Mouse (Mus musculus) embryo, embryonic 10 days (tissue): ENCODE data around the gene Sult3a1.
"Not testable (repeated sequence)": the region's sequence is repeated elsewhere in the genome, so short reads cannot be mapped to it uniquely, and the experiment has no call there.

Experiments used
- DNase-seq: peaks from one replicate; pipeline ENCODE4 v3.0.0-alpha.2; 2015; ENCODE audit warnings: low spot score

Sult3a1 gene

GRCm38 (mm10) chr10:33857421-33857820 is at the start of gene Sult3a1:
Gene Sult3a1, plus strand, starts transcription at chr10:33857721.
- no peak for DNase-seq

GRCm38 (mm10) chr10:33811807-33812206 is 45.7 kb upstream of the Sult3a1 start:
- DNase-seq, result peak; percentile 26

DNA sequence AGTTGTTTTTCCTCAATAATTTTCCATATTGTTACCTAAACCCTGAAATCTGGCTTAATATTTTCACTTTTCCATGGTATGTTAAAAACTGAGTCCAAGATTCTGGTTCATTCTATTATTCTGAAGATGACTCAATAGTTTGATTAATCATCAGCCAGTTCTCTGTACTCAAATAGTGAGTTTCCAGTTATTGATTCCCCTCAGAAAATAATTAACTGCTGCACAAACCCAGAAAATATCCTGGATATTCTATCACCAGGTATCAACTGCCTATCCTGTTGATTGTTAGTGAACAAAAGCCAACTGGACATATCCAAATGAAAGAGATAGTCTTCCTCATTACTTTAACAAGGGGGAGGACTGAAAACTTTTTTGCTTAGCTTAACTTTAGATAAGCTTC is 43.3 kb upstream of the Sult3a1 start:
- DNase-seq, result no peak

DNA sequence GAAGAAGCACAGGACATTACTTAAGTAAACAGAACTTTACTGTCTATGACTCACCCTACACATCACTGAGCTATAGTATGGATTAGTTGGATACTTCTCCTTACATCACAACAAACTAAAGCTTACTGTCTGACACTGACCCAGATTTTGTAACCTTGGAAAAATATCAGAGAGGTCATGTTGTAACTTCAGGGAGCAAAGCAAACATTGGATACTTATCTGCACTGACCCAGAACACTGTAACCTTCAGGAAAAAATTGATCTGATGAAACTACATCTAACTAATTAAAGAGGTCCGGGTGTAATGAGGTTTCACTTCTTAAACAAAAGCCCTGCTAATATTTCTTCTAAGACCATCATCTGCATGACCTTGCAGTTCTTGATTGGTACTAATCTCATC is 40.6 kb upstream of the Sult3a1 start:
- DNase-seq, result no peak

- DNase-seq, result no peak
These were observed 36.6 kb upstream of the Sult3a1 start for GRCm38 (mm10) chr10:33820892-33821291.

DNA sequence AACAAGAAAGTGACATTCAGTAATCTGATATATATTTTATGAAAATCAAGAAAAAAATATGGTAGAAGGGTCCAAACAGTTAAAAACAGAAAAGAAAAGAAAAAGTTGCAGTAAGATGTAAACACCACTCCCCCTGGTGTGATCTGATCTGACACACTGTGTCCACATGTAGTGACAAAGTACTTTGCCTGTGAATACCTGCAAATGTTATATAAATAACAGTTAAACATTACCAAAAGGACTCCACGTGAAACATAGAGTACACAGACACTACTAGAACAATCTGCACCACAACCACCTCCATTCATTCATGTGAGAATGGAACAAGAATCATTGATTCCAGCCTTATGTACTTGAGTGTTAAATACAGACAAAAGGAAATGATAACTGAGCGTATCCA is 8.5 kb downstream of the Sult3a1 start:
- no peak for DNase-seq

DNA sequence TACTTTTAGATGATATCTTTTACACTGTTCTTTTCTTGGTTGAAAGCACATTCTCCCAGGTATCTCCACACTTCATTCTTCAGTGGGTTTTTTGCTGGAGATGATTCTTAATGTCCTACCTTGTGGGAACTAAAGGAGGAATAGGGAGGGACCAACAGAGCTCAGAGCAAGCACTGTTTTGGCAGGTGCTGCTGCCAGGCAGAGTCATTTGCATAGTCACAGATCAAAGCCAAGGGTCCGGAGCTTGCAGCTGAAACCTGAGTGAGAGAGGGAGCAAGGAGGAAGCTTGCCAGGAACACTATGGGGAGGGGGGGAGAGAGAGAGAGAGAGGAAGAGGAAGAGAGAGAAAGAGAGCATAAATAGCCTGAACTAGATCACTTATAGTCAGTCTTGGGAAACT is 12.9 kb downstream of the Sult3a1 start:
- DNase-seq, result no peak

GRCm38 (mm10) chr10:33872672-33873398 is 15.3 kb downstream of the Sult3a1 start:
- no peak for DNase-seq

DNA sequence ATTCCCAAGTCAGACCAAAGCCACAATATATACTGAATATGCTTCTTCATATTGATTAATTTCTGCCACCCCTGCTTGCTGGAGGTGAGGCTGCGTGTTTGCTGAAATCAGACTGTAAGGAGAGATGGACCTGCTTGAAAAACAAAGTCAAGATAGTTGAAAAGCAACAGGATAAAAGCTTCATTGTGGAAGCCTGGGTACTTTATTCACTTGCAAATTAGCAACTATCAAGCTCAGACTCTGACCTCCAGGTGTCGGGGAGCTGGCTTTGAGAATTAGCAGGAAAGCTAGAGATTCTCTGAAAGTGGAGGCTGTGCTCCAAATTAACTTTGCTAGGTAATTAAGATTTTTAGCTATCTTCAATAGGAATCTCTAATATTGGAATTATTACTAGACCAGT is 24.9 kb downstream of the Sult3a1 start:
- DNase-seq, result not testable (repeated sequence)

DNA sequence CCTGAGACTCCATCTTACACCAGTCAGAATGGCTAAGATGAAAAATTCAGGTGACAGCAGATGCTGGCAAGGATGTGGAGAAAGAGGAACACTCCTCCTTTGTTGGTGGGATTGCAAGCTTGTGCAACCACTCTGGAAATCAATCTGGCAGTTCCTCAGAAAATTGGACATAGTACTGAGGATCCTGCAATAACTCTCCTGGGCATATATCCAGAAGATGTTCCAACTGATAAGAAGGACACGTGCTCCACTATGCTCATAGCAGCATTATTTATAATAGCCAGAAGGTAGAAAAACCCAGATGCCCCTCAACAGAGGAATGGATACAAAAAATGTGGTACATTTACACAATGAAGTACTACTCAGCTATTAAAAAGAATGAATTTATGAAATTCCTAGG is 44.0 kb downstream of the Sult3a1 start:
- not testable (repeated sequence) for DNase-seq

DNA sequence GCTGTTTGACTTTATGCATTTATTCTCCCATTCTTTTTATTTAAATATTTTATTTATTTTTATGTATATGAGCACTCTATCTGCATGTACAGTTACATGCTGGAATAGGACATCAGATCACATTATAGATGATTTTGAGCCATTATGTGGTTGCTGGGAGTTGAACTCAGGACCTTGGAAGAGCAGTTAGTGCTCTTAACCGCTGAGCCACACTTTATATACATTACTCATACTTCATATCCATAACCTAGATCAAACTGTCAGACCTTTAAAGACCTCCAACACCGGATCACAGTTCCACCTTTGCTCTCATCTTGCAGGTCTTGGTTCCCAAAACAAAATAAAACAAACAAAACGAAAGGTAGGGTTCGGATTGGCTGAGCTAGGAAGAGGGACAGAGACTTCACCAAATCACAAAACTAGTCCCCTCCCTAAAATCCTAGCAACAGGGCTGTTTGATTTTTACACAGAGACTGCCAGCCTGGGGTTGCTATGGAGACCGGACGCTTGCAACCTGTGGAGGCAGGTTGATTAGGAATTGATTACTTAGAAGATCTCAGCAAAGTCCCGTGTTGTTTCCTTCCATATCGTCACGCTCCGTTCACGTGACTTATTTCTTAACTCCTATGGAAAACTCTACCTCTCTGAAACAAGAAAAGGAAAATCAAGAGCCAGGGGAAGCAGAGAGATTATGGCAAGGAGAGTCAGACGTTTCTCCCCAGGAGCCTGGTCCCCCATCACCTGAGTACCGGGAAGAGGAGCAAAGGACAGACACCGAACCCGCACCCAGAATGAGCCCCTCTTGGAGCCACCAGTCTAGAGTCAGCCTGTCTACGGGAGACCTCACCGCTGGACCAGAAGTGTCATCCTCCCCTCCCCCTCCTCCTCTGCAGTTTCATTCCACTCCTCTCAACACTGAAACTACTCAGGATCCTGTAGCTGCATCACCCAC is 47.3 kb downstream of the Sult3a1 start, which contains the start of gene Rsph4a:
Gene Rsph4a (plus strand): TSS at position 582 of the 952 bp plus-strand sequence.
- DNase-seq, result peak; percentile 67

GRCm38 (mm10) chr10:33905489-33905888 is 48.0 kb downstream of the Sult3a1 start:
- peak; percentile 4 for DNase-seq
